Mouse (Mus musculus): ENCODE data around the gene Hapln4. TPM values are rescaled to one million over a fixed set of nuclear protein-coding genes. Genes with fewer than 3 reads are reported as not detected.

Hapln4 gene
- polyA plus RNA-seq, 1 experiment from 2014 or later = not detected

- Histone ChIP-seq H3K27ac (ENCODE audit: low read length) (no peak overlapping the region), H3K9me3 (replicated peaks; ENCODE audit: control insufficient read depth, low read length) (no peaks in the 10 kb centered on the region), H3K4me3 (ENCODE audit: low read depth, low read length) (no peak overlapping the region), H3K4me2 (ENCODE audit: low read depth, low read length) (no peak overlapping the region), H3K27me3 (ENCODE audit: control insufficient read depth, insufficient read depth, low read depth, low read length) (peaks cover 75% of the 10 kb centered on the region), H3K9ac (ENCODE audit: low read depth, low read length) (no peak overlapping the region), H3K4me1 (ENCODE audit: control insufficient read depth, low read depth, low read length) (peaks cover 3% of the 10 kb centered on the region; the same call in 1 of the 2 replicates), H3K36me3 (ENCODE audit: control insufficient read depth, insufficient read depth) (no peaks in the 10 kb centered on the region)
- ATAC-seq (ENCODE audit: low read depth) = no peak
- 5% methylated on average over 56 of the region's 56 CpGs for WGBS (ENCODE audit: insufficient replicate concordance)
These were observed 4.8 kb downstream of the Hapln4 start for GRCm38 (mm10) chr8:70087836-70088650.

GRCm38 (mm10) chr8:70089296-70089960 is 6.2 kb downstream of the Hapln4 start:
- no peak overlapping the region for H3K9ac ChIP-seq (ENCODE audit: low read depth, low read length)
- peaks cover 62% of the 10 kb centered on the region for H3K27me3 ChIP-seq (ENCODE audit: control insufficient read depth, insufficient read depth, low read depth, low read length)
- no peak overlapping the region for H3K4me3 ChIP-seq (ENCODE audit: low read depth, low read length)
- no peak overlapping the region for H3K4me2 ChIP-seq (ENCODE audit: low read depth, low read length)
- H3K36me3 ChIP-seq (ENCODE audit: control insufficient read depth, insufficient read depth) = no peaks in the 10 kb centered on the region
- H3K4me1 ChIP-seq (ENCODE audit: control insufficient read depth, low read depth, low read length) = peaks cover 3% of the 10 kb centered on the region; the same call in 1 of the 2 replicates
- H3K9me3 ChIP-seq (replicated peaks; ENCODE audit: control insufficient read depth, low read length) = no peaks in the 10 kb centered on the region
- WGBS (ENCODE audit: insufficient replicate concordance) = 54% methylated on average over 9 of the region's 9 CpGs
- ATAC-seq (ENCODE audit: low read depth) = no peak
- H3K27ac ChIP-seq (ENCODE audit: low read length) = no peak overlapping the region

- WGBS (ENCODE audit: insufficient replicate concordance) = 49% methylated on average over 8 of the region's 8 CpGs
- Histone ChIP-seq H3K27me3 (ENCODE audit: control insufficient read depth, insufficient read depth, low read depth, low read length) (peaks cover 28% of the 10 kb centered on the region), H3K36me3 (ENCODE audit: control insufficient read depth, insufficient read depth) (no peaks in the 10 kb centered on the region), H3K9ac (ENCODE audit: low read depth, low read length) (no peak overlapping the region), H3K27ac (ENCODE audit: low read length) (no peak overlapping the region), H3K4me1 (ENCODE audit: control insufficient read depth, low read depth, low read length) (no peaks in the 10 kb centered on the region), H3K4me2 (ENCODE audit: low read depth, low read length) (no peak overlapping the region), H3K4me3 (ENCODE audit: low read depth, low read length) (no peak overlapping the region), H3K9me3 (replicated peaks; ENCODE audit: control insufficient read depth, low read length) (no peaks in the 10 kb centered on the region)
- ATAC-seq (ENCODE audit: low read depth) = no peak
These were observed 9.5 kb downstream of the Hapln4 start for GRCm38 (mm10) chr8:70092786-70093185.

- no peak overlapping the region for H3K4me2 ChIP-seq (ENCODE audit: low read depth, low read length)
- 53% methylated on average over 8 of the region's 8 CpGs for WGBS (ENCODE audit: insufficient replicate concordance)
- H3K9me3 ChIP-seq (replicated peaks; ENCODE audit: control insufficient read depth, low read length) = no peaks in the 10 kb centered on the region
- no peak for ATAC-seq (ENCODE audit: low read depth)
- H3K9ac ChIP-seq (ENCODE audit: low read depth, low read length) = no peak overlapping the region
- H3K4me3 ChIP-seq (ENCODE audit: low read depth, low read length) = no peak overlapping the region
- no peak overlapping the region for H3K27ac ChIP-seq (ENCODE audit: low read length)
- H3K27me3 ChIP-seq (ENCODE audit: control insufficient read depth, insufficient read depth, low read depth, low read length) = no peaks in the 10 kb centered on the region
- H3K4me1 ChIP-seq (ENCODE audit: control insufficient read depth, low read depth, low read length) = no peaks in the 10 kb centered on the region
- H3K36me3 ChIP-seq (ENCODE audit: control insufficient read depth, insufficient read depth) = no peaks in the 10 kb centered on the region
These were observed 16.0 kb downstream of the Hapln4 start for GRCm38 (mm10) chr8:70099276-70099675.

- no peak overlapping the region for H3K4me2 ChIP-seq (ENCODE audit: low read depth, low read length)
- H3K9me3 ChIP-seq (replicated peaks; ENCODE audit: control insufficient read depth, low read length) = no peaks in the 10 kb centered on the region
- no peak overlapping the region for H3K27ac ChIP-seq (ENCODE audit: low read length)
- H3K4me3 ChIP-seq (ENCODE audit: low read depth, low read length) = no peak overlapping the region
- H3K36me3 ChIP-seq (ENCODE audit: control insufficient read depth, insufficient read depth) = no peaks in the 10 kb centered on the region
- no peak for ATAC-seq (ENCODE audit: low read depth)
- 57% methylated on average over 8 of the region's 8 CpGs for WGBS (ENCODE audit: insufficient replicate concordance)
- no peaks in the 10 kb centered on the region for H3K4me1 ChIP-seq (ENCODE audit: control insufficient read depth, low read depth, low read length)
- H3K27me3 ChIP-seq (ENCODE audit: control insufficient read depth, insufficient read depth, low read depth, low read length) = no peaks in the 10 kb centered on the region
- H3K9ac ChIP-seq (ENCODE audit: low read depth, low read length) = no peak overlapping the region
These were observed 17.0 kb downstream of the Hapln4 start for GRCm38 (mm10) chr8:70100241-70100640.

GRCm38 (mm10) chr8:70104506-70104905 is 21.2 kb downstream of the Hapln4 start:
- ATAC-seq (ENCODE audit: low read depth) = 0 out of 2 replicates have a peak, but pooled peaks have one; percentile 39
- H3K36me3 ChIP-seq (ENCODE audit: control insufficient read depth, insufficient read depth) = no peaks in the 10 kb centered on the region
- H3K27me3 ChIP-seq (ENCODE audit: control insufficient read depth, insufficient read depth, low read depth, low read length) = no peaks in the 10 kb centered on the region
- H3K9me3 ChIP-seq (replicated peaks; ENCODE audit: control insufficient read depth, low read length) = no peaks in the 10 kb centered on the region
- no peak overlapping the region for H3K9ac ChIP-seq (ENCODE audit: low read depth, low read length)
- H3K27ac ChIP-seq (ENCODE audit: low read length) = no peak overlapping the region
- H3K4me2 ChIP-seq (ENCODE audit: low read depth, low read length) = no peak overlapping the region
- no peaks in the 10 kb centered on the region for H3K4me1 ChIP-seq (ENCODE audit: control insufficient read depth, low read depth, low read length)
- H3K4me3 ChIP-seq (ENCODE audit: low read depth, low read length) = no peak overlapping the region
- 14% methylated on average over 6 of the region's 6 CpGs for WGBS (ENCODE audit: insufficient replicate concordance)

- Histone ChIP-seq H3K4me1 (ENCODE audit: control insufficient read depth, low read depth, low read length) (no peaks in the 10 kb centered on the region), H3K27me3 (ENCODE audit: control insufficient read depth, insufficient read depth, low read depth, low read length) (0 out of 2 replicates have a peak, but pooled peaks cover under 1% of the 10 kb centered on the region), H3K4me3 (ENCODE audit: low read depth, low read length) (no peak overlapping the region), H3K36me3 (ENCODE audit: control insufficient read depth, insufficient read depth) (no peaks in the 10 kb centered on the region), H3K9me3 (replicated peaks; ENCODE audit: control insufficient read depth, low read length) (no peaks in the 10 kb centered on the region), H3K4me2 (ENCODE audit: low read depth, low read length) (no peak overlapping the region), H3K9ac (ENCODE audit: low read depth, low read length) (no peak overlapping the region), H3K27ac (ENCODE audit: low read length) (no peak overlapping the region)
- ATAC-seq (ENCODE audit: low read depth) = no peak
- WGBS (ENCODE audit: insufficient replicate concordance) = 51% methylated on average over 7 of the region's 7 CpGs
These were observed 21.7 kb downstream of the Hapln4 start for GRCm38 (mm10) chr8:70104922-70105321.

- Histone ChIP-seq H3K27ac (ENCODE audit: low read length) (no peak overlapping the region), H3K36me3 (ENCODE audit: control insufficient read depth, insufficient read depth) (no peaks in the 10 kb centered on the region), H3K9me3 (replicated peaks; ENCODE audit: control insufficient read depth, low read length) (no peaks in the 10 kb centered on the region), H3K4me1 (ENCODE audit: control insufficient read depth, low read depth, low read length) (no peaks in the 10 kb centered on the region), H3K9ac (ENCODE audit: low read depth, low read length) (no peak overlapping the region), H3K4me3 (ENCODE audit: low read depth, low read length) (no peak overlapping the region), H3K27me3 (ENCODE audit: control insufficient read depth, insufficient read depth, low read depth, low read length) (peaks cover 49% of the 10 kb centered on the region), H3K4me2 (ENCODE audit: low read depth, low read length) (no peak overlapping the region)
- 59% methylated on average over 2 of the region's 2 CpGs for WGBS (ENCODE audit: insufficient replicate concordance)
- ATAC-seq (ENCODE audit: low read depth) = no peak
These were observed 27.2 kb downstream of the Hapln4 start for GRCm38 (mm10) chr8:70110451-70110850.

- no peaks in the 10 kb centered on the region for H3K9me3 ChIP-seq (replicated peaks; ENCODE audit: control insufficient read depth, low read length)
- no peak overlapping the region for H3K27ac ChIP-seq (ENCODE audit: low read length)
- H3K4me2 ChIP-seq (ENCODE audit: low read depth, low read length) = no peak overlapping the region
- no peak overlapping the region for H3K9ac ChIP-seq (ENCODE audit: low read depth, low read length)
- no peak for ATAC-seq (ENCODE audit: low read depth)
- H3K36me3 ChIP-seq (ENCODE audit: control insufficient read depth, insufficient read depth) = no peaks in the 10 kb centered on the region
- 37% methylated on average over 23 of the region's 23 CpGs for WGBS (ENCODE audit: insufficient replicate concordance)
- no peaks in the 10 kb centered on the region for H3K4me1 ChIP-seq (ENCODE audit: control insufficient read depth, low read depth, low read length)
- H3K4me3 ChIP-seq (ENCODE audit: low read depth, low read length) = no peak overlapping the region
- H3K27me3 ChIP-seq (ENCODE audit: control insufficient read depth, insufficient read depth, low read depth, low read length) = peaks cover 52% of the 10 kb centered on the region
These were observed 28.0 kb downstream of the Hapln4 start for GRCm38 (mm10) chr8:70111192-70111795.

Data from liver, embryonic 16.5 days (tissue).